Mouse (Mus musculus): Measurements from ENCODE around the gene B3gat3. TPM values are rescaled to one million over a fixed set of nuclear protein-coding genes. Genes with fewer than 3 reads are reported as not detected.
"Not testable (repeated sequence)": the region's sequence is repeated elsewhere in the genome, so short reads cannot be mapped to it uniquely, and the experiment has no call there.

Gene B3gat3
- 89.7 and 91.8 TPM in 2 replicates for polyA plus RNA-seq (2015; fragmentation: Nextera tagmentation; extraction: Ambion mirVana)

DNA sequence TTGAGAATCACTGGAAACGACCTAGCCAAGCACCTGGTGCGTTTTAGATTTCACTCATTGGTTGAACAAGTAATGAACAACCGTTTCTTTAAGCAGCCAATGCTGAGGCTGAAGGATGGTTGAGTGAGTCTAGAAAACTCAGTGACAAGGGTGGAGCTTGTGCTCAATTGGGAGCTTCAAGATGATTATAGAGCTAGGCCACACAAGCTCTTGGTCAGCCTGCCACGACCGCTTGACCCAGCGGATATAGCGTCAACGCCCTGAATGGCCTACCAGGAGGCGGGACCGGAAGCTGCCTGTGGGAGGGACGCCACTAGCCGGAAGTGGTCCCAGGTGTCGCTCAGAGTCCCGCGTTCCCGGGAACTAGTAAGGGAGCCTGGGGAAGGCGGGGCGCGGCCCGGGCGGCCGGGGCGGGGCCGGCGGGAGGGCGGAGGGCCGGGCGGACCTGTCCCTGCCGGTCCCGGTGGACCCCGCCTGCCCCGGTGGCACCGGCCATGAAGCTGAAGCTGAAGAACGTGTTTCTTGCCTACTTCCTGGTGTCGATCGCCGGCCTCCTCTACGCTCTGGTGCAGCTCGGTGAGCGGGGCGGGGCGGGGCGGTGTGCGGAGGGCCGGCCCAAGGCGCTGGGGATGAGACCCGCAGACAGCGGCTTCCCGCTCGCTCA lies at the start of gene B3gat3:
B3gat3 (plus strand) TSS at position 302 of the 664 bp plus-strand sequence.
- peak within 1 kb of the TSS; percentile 84 for H3K4me2 ChIP-seq
- WGBS, result 3% methylated on average over 50 of the region's 50 CpGs
- peak; percentile 97 for ATAC-seq (ENCODE audit: low FRiP score)

DNA sequence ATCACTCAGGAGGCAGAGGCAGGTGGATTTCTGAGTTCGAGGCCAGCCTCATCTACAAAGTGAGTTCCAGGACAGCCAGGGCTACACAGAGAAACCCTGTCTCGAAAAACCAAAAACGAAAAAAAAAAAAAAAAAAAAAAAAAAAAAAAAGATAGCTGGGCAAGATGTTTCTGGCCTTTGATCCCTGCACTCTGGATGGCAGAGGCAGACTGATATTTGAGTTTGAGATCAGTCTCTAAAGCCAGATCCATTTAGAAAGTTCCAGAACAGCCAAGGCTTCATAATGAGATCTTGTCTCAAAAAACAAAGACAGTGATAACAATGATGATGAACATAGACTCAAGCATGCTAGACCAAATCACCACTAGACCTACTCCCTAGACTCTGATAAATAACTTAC lies 49.8 kb upstream of the B3gat3 start:
- ATAC-seq (ENCODE audit: low FRiP score), result not testable (repeated sequence)
- WGBS, result 80% methylated on average over 3 of the region's 3 CpGs

More for the DNA sequence above, at the start of gene B3gat3:
- Histone ChIP-seq H3K27ac (peak within 1 kb of the TSS; percentile 88), H3K4me1 (replicated peaks) (peaks cover 17% of the 10 kb centered on the region), H3K27me3 (no peaks in the 10 kb centered on the region), H3K4me3 (peak within 1 kb of the TSS; percentile 84), H3K9me3 (no peaks in the 10 kb centered on the region), H3K9ac (peak within 1 kb of the TSS; percentile 89), H3K36me3 (peaks cover 30% of the 10 kb centered on the region)

DNA sequence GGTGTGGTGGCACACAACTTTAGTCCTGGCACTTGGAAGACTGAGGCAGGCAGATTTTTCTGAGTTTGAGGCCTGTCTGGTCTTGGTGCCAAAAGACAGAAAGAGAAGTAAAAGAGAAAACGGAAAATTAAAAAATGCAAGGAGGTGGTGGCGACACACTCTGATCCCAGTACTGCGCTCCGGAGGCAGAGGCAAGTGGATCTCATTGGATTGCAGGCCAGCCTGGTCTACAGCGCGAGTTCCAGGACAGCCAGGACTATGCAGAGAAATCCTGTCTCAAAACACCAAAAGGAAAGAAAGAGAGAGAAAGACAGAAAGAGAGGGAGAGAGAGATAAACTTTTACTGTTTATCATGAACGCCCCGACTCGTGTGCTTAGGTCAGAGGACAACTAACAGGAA lies 49.3 kb upstream of the B3gat3 start:
- 62% methylated on average over 9 of the region's 9 CpGs for WGBS
- H3K27me3 ChIP-seq, result no peaks in the 10 kb centered on the region
- peak; percentile 35 for ATAC-seq (ENCODE audit: low FRiP score)
- peak overlapping the region; percentile 92 for H3K4me3 ChIP-seq
- peaks cover 29% of the 10 kb centered on the region for H3K36me3 ChIP-seq
- H3K4me2 ChIP-seq, result peak overlapping the region; percentile 54
- H3K9me3 ChIP-seq, result no peaks in the 10 kb centered on the region
- peaks cover 18% of the 10 kb centered on the region for H3K4me1 ChIP-seq (replicated peaks)
- peak overlapping the region; percentile 84 for H3K27ac ChIP-seq
- H3K9ac ChIP-seq, result peak overlapping the region; percentile 98

More for the DNA sequence above, 49.8 kb upstream of the B3gat3 start:
- H3K36me3 ChIP-seq, result peaks cover 24% of the 10 kb centered on the region
- H3K4me2 ChIP-seq, result peak overlapping the region; percentile 54
- H3K27me3 ChIP-seq, H3K4me3 ChIP-seq, H3K27ac ChIP-seq, H3K9ac ChIP-seq, H3K9me3 ChIP-seq: not testable (repeated sequence)
- peaks cover 18% of the 10 kb centered on the region for H3K4me1 ChIP-seq (replicated peaks)

DNA sequence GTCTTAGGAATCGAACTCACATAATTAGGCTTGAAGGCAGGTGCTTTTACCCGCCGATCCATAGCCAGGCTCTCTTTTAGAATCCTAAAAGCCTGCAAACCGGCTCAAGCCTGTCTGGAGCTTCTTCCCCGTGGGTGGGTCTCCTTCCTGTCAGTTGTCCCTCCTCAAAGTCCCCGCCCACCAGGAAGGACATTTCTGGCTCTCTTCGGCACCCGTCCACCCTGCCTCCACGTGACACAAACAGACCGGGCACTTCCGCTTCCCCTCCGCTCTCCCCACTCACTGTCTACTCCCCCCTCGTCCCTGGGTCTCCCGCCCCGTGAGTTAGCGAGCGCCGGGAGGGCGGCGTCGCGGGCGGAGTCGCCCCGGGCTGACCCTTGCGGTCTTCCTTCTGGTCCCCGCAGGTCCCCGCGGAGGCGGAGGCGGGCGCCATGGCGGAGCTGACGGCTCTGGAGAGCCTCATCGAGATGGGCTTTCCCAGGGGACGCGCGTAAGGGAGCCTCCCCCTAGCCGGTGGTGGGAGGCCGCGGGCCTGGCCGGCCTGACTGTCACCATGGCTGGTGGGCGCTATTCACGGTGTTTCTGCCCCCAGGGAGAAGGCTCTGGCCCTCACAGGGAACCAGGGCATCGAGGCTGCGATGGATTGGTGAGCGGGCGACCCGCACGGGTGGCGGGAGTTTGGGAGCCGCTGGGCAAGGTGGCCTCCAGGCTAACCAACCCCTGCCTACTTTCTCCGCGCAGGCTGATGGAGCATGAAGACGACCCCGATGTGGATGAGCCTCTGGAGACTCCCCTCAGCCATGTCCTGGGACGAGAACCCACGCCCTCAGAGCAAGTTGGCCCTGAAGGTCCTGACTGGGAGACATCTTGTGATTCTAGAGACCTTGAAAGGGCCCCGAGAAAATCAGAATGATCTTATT lies 48.6 kb upstream of the B3gat3 start, which contains the start of gene Ubxn1:
Ubxn1 (plus strand) TSS at position 230 of the 920 bp plus-strand sequence.
- peak within 1 kb of the TSS; percentile 92 for H3K4me3 ChIP-seq
- peak within 1 kb of the TSS; percentile 97 for H3K4me2 ChIP-seq
- no peaks in the 10 kb centered on the region for H3K9me3 ChIP-seq
- peaks cover 36% of the 10 kb centered on the region for H3K36me3 ChIP-seq
- peak within 1 kb of the TSS; percentile 85 for H3K27ac ChIP-seq
- peak; percentile 98 for ATAC-seq (ENCODE audit: low FRiP score)
- WGBS, result 1% methylated on average over 59 of the region's 59 CpGs
- no peaks in the 10 kb centered on the region for H3K27me3 ChIP-seq
- peak within 1 kb of the TSS; percentile 98 for H3K9ac ChIP-seq
- H3K4me1 ChIP-seq (replicated peaks), result peaks cover 18% of the 10 kb centered on the region

DNA sequence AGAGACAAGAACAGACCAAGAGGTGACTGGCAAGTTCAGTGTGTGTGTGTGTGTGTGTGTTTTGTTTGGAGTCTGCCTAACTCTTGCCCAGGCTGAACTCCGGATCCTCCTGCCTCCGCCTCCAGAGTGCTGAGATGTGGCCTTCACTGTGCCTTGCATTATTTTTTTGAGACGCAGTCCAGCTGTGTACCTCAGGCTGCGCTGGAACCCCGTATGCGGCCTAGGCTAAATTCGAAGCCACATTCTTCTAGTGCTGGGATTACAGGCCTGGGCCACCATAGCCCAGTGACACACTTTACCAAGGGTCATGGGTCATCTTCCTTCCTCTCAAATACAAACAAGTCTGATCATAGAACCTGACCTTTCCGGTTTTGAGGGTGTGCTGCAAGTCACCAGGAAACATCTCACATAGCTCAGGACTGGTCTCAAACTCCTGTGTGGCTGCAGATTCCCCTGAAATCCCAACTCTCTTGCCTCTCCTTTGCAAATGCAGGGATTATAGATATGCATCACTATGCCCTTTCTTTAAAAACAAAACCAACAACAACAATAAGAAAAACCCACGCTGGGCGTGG lies 47.8 kb upstream of the B3gat3 start:
- peak overlapping the region; percentile 98 for H3K9ac ChIP-seq
- peak overlapping the region; percentile 92 for H3K4me3 ChIP-seq
- H3K4me1 ChIP-seq (replicated peaks), result peaks cover 18% of the 10 kb centered on the region
- no peaks in the 10 kb centered on the region for H3K27me3 ChIP-seq
- peak overlapping the region; percentile 97 for H3K4me2 ChIP-seq
- ATAC-seq (ENCODE audit: low FRiP score), result no peak
- H3K9me3 ChIP-seq, result no peaks in the 10 kb centered on the region
- peaks cover 42% of the 10 kb centered on the region for H3K36me3 ChIP-seq
- H3K27ac ChIP-seq, result peak overlapping the region; percentile 85; the same call in 1 of the 2 replicates
- WGBS, result 72% methylated on average over 10 of the region's 10 CpGs

DNA sequence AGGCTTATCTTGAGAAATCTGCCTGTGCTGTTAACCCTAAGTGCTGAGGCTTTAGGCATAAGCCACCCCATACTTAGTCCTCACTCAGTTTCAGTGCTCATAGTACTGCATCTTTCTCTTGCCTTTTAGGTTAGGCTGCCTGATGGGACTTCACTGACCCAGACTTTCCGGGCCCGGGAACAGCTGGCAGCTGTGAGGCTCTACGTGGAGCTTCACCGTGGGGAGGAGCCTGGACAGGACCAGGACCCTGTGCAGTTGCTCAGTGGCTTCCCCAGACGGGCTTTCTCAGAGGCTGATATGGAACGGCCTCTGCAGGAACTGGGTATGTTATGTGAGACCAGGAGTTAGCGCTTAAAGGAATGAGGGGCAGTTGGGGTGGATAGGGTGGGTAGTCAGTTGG lies 45.1 kb upstream of the B3gat3 start:
- Histone ChIP-seq H3K4me1 (replicated peaks) (peaks cover 31% of the 10 kb centered on the region), H3K27me3 (no peaks in the 10 kb centered on the region), H3K36me3 (peaks cover 42% of the 10 kb centered on the region), H3K4me3 (no peak overlapping the region), H3K27ac (no peak overlapping the region), H3K9ac (no peak overlapping the region; the same call in 1 of the 2 replicates), H3K9me3 (no peaks in the 10 kb centered on the region), H3K4me2 (no peak overlapping the region)
- no peak for ATAC-seq (ENCODE audit: low FRiP score)
- WGBS, result 96% methylated on average over 7 of the region's 7 CpGs

DNA sequence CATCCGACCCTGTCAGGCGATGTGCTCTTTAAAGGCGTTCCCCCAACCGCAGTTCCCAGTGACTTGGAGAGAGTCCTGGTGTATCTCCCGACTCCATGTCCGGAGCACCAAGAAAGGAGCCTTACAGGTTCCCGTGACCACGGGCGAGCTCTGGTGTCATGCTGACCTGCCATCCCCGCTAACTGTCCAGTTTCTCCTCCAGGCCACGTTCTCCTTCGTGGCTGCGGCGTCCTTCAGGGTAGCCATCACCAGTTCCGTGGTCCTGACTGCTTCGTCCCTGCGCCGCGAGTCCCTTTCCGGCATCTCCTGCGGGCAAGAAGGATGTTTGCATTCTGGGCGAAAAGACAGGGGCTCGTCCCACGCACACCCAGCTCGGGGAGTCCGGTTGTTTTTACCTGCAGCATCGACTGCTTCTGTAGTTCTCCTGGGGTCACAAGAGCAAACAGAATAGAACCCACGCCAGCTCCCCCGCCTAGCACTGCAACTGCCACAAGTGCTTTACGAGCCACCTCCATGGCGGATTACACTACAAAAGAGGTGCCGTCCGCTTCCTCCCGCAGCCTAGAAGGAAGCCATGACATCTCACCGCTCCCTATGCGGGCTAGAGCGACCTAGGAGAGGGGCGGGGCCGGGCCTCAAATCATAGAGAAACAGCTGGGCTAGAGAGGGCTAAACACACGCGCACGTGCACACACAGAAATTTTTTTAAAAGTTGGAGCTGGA lies 39.7 kb upstream of the B3gat3 start, which contains the start of gene Uqcc3:
Uqcc3 (minus strand) TSS at position 613 of the 723 bp plus-strand sequence.
- Histone ChIP-seq H3K9me3 (no peaks in the 10 kb centered on the region), H3K4me1 (replicated peaks) (peaks cover 16% of the 10 kb centered on the region), H3K36me3 (peaks cover 17% of the 10 kb centered on the region), H3K4me3 (peak within 1 kb of the TSS; percentile 81), H3K4me2 (peak within 1 kb of the TSS; percentile 68), H3K27me3 (no peaks in the 10 kb centered on the region), H3K9ac (peak within 1 kb of the TSS; percentile 95), H3K27ac (peak within 1 kb of the TSS; percentile 91)
- WGBS, result under 1% methylated on average over 42 of the region's 42 CpGs
- peak; percentile 97 for ATAC-seq (ENCODE audit: low FRiP score)

DNA sequence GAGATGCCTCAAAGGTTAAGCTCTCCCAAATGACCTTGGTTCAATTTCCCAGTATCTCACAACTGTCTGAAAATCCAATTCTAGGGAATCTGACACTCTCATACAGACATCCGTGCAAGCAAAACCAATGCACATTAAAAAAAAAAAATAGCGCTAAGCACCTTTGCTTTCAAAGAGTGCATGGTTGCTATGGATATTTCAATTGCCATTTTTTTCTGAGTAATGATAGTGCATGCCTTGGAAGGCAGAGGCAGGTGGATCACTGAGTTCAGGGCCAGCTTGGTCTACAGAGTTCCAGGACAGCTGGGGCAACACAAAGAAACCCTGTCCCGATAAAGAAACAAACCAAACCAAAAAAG lies 39.2 kb upstream of the B3gat3 start:
- Histone ChIP-seq H3K4me3 (peak overlapping the region; percentile 81), H3K9me3 (no peaks in the 10 kb centered on the region), H3K4me1 (replicated peaks) (peaks cover 16% of the 10 kb centered on the region), H3K4me2 (peak overlapping the region; percentile 68), H3K27ac (peak overlapping the region; percentile 91; the same call in 1 of the 2 replicates), H3K27me3 (no peaks in the 10 kb centered on the region), H3K36me3 (peaks cover 11% of the 10 kb centered on the region), H3K9ac (peak overlapping the region; percentile 95)
- 14% methylated on average over 3 of the region's 3 CpGs for WGBS
- 0 out of 2 replicates have a peak, but pooled peaks have one; percentile 3 for ATAC-seq (ENCODE audit: low FRiP score)

DNA sequence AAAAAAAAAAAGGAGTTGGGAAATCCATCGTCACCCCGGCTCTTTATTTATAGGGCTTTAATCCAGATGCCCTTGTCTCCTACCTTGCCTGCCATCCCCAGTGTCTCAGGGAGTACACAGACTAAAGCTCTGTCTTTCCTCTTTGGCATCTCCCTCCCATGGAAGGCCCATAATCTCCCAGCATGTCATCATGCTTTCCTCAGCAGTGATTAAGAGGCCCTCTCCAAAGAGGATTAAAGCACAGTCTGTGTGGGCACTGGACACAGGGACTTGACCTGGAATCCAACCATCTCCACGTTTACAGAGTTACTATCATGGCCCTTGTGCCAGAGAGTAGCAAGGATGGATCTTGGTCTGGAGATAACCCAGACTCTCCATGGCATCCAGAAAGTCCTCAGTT lies 36.6 kb upstream of the B3gat3 start, which contains the start of the genes Lbhd1 and Gm49403:
Lbhd1 (plus strand) TSS at position 117 of the 400 bp plus-strand sequence.
Gm49403 (plus strand) TSS at position 315 of the 400 bp plus-strand sequence.
- Histone ChIP-seq H3K4me1 (replicated peaks) (peaks cover 24% of the 10 kb centered on the region), H3K9ac (no peak within 1 kb of the TSS), H3K4me3 (no peak within 1 kb of the TSS), H3K36me3 (no peaks in the 10 kb centered on the region), H3K27ac (no peak within 1 kb of the TSS), H3K9me3 (no peaks in the 10 kb centered on the region), H3K4me2 (no peak within 1 kb of the TSS), H3K27me3 (no peaks in the 10 kb centered on the region)
- no peak for ATAC-seq (ENCODE audit: low FRiP score)
- WGBS, result 84% methylated on average over 3 of the region's 3 CpGs

DNA sequence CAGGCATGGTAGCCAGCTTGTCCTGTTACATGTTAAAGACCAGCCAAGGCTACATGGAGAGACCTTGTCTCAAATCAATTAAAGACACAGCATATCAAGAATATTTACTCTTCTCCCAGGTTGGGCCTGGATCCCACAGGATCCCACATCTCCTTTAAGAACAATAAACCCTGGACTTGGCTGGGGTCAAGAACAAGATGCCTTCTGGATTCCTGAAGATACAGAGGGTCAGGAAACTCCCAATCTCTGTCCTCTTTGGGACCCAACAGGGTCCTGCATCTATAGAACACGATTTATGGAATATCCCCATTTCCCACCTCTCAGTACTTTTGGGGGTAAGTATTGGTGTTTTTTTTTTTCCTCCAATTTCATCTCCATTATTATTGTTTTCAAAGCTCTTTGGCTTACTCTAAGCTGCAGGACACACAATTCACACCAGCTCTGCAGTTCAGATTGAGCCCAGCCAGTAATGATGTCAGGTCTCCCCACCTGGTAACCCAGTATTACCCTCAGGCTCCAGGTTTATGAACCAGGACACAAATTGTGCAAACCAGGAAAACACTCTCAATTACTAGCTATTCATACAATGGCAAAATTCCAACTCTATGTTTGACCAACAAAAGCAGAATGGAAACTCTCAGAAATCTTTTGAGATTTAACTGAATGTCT lies 33.1 kb upstream of the B3gat3 start:
- Histone ChIP-seq H3K4me3 (no peak overlapping the region), H3K9ac (no peak overlapping the region), H3K4me1 (replicated peaks) (peaks cover 16% of the 10 kb centered on the region), H3K4me2 (0 out of 2 replicates have a peak overlapping the region, but pooled peaks have one; percentile 76), H3K9me3 (no peaks in the 10 kb centered on the region), H3K27ac (no peak overlapping the region), H3K36me3 (peaks cover 7% of the 10 kb centered on the region; the same call in 1 of the 2 replicates), H3K27me3 (no peaks in the 10 kb centered on the region)
- ATAC-seq (ENCODE audit: low FRiP score), result no peak
- WGBS, result 50% methylated on average over 1 of the region's 1 CpGs
